Mouse (Mus musculus): ENCODE data around the gene Hist1h4c.
"Not testable (repeated sequence)": the region's sequence is repeated elsewhere in the genome, so short reads cannot be mapped to it uniquely, and the experiment has no call there.

The Hist1h4c gene

DNA sequence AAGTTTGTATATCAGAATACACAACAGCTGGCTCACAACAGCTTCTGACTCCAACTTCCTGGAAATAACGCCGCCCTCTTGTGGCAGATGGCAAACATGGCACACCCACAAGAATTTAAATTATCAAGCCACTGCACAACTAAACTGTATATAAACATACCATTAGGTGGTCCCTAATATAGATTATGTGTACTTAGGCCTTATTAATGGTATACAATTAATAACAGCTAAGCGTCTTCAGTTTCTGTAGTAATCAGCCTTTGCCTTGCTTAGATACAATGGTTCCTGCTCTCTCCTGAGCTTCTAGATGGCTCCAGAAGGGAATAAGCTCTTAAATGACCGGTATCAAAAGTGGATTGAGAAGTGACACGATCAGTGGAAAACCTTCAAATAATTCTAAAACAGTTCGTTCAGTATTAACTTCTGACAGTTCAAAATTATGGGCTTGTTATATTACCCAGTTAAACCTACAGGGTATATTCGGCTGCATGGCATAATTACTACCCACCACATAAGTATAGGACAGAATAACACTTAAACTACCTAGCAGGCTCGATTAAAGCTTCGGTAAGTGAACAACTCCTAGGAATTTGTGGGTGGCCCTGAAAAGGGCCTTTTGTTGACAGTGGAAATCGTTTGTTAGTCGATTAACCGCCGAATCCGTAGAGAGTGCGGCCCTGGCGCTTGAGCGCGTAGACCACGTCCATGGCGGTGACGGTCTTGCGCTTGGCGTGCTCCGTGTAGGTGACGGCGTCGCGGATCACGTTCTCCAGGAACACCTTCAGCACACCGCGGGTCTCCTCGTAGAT lies 559 bp downstream of the Hist1h4c start:
- DNase-seq (ENCODE audit: low read depth in 1 of 2, low spot score in 2 of 2), result no peak

DNA sequence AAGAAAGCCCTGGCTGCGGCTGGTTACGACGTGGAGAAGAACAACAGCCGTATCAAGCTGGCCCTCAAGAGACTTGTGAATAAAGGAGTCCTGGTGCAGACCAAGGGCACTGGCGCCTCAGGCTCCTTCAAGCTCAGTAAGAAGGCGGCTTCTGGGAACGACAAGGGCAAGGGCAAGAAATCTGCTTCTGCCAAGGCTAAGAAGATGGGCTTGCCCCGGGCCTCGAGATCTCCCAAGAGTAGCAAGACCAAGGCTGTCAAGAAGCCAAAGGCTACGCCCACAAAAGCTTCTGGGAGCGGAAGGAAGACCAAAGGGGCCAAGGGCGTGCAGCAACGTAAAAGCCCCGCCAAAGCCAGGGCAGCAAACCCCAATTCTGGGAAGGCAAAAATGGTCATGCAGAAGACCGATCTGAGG lies 2.2 kb downstream of the Hist1h4c start:
- no peak for DNase-seq (ENCODE audit: low read depth in 1 of 2, low spot score in 2 of 2)

DNA sequence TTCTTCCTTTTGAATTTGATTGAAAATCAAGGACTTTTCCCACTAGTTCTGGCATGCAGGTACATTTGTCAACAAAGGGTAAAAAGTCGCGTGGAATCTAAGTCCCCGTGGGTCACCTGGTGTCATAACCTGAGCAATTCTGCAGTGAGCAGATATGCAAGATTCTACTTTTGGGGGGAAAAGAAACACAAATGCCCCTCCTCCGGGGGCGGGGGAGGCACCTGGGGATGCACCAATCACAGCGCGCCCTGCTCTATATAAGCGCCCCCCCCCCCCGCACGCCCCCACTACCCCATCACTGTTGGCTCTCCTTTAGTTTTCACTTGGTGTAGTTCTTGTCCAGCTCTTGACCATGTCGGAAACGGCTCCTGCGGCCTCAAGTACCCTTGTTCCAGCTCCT lies 2.7 kb downstream of the Hist1h4c start, which contains the start of gene Hist1h1t:
Gene Hist1h1t (plus strand): TSS at position 301 of the 400 bp plus-strand sequence.
- DNase-seq (ENCODE audit: low read depth in 1 of 2, low spot score in 2 of 2), result no peak

DNA sequence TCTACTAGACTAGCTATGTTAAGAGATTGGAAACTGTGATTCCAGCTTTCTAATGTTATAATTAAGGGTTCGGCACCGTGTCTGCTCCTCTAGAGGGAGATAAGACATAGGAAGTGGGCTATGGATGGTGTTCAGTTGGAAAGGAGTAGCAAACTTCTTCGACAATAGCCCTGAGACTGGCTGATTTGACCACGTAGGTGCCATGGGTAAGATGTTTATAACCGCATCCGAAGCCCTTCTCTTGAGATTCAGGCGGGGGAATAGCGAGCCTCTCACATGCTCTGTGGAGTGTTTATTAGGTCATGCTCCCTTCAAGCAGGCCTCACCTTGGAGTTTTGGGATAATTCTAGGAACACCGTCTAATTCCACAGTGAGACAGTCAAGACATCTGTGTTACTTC lies 3.3 kb downstream of the Hist1h4c start:
- DNase-seq (ENCODE audit: low read depth in 1 of 2, low spot score in 2 of 2), result no peak

DNA sequence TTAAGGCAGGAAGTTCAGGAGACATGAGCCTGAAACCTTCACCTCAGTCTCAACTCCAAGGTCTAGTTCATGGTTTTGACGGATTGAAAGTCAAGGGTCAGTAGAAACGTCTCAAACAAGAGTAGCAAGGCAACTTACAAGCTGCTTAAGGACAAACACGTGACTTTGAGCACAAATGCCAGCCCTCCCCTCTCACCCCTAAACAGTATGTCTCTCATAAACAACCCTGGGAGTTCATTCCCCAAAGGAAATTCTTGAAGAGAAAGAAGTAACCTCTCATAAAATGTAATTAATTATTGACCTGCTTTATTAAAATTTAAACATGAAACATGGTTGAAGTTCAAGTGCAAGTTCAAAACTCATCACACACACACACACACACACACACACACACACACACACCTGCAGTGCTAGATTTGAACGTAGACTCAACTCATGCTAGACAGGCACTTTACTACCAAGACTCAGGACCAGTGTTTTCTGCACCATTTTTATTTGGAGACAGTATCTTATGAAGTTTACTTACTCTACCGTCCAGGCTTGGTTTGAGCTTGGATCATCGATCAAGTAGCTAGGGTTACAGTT lies 4.3 kb downstream of the Hist1h4c start:
- DNase-seq (ENCODE audit: low read depth in 1 of 2, low spot score in 2 of 2), result no peak

DNA sequence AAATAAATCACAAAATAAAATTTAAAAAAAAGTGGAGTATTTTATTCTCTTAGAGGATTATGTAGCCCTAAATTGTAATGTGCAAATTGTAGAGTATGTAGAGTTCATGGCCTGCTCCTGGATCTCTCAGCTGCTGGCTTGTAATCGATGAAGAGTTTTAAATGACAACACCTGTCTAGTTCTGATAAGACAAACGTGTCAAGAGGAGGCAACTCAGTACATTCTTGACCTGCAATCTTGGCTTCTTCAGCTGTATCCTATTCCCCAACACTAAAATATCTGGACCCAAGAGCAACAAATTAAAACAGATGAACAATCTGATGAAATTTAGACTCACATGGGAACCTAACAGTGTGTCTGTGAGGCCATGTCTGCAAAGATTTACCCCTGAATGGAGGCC lies 8.8 kb downstream of the Hist1h4c start:
- no peak for DNase-seq (ENCODE audit: low read depth in 1 of 2, low spot score in 2 of 2)

DNA sequence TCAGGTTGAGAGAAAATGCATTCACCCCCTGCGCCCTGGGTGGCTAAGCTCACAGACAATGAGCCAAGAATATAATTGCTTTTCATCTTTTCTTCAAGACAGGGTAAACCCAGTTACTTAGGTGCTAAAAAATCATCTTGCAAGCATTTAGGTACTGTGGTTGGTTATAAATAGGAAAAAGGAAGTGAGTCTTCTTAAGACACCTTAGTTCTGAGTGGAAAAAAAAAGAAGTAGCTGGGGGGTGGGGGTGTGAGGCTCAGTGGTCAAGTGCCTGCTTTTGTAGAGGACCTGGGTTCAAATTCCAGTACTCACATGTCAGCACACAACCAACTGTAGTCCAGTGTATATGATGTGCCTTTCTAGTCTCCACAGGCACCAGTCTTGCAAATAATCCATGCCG lies 9.3 kb downstream of the Hist1h4c start:
- no peak for DNase-seq (ENCODE audit: low read depth in 1 of 2, low spot score in 2 of 2)

DNA sequence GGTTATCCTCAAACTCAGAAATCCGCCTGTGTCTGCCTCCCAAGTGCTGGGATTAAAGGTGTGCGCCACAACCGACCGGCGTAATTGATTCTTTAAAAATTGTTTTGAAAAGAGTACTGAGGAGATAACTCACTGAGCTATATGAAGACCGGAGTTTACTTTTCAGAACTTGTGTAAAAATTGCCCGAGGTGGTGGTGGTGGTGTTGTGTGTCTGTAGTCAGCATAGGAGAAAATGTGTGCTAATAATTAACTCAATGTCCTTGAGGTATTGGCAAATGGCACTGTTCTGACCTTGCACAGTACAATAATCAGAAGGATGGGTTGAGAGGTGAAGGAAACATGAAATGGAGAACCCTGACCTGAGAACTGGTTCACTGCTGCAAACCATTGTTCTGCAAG lies 10.3 kb downstream of the Hist1h4c start:
- no peak for DNase-seq (ENCODE audit: low read depth in 1 of 2, low spot score in 2 of 2)

DNA sequence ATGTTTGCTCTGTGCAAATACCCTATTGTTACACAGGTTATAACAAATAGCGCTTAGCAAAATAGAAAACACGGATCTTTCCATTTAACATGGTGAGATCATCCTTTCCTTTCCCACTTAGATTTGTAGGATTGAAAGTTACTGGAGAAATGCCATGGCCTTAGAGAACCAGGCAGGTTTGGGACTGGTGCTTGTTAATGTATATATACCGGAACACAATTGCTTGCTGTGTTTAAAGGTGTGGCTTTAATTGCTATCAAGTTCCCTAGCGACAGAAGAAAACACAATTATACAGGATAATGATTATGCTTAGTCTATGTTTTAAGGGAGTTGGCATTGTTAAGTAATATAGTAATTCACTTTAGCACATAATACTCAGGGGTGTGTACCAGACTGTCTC lies 11.1 kb downstream of the Hist1h4c start:
- no peak for DNase-seq (ENCODE audit: low read depth in 1 of 2, low spot score in 2 of 2)

DNA sequence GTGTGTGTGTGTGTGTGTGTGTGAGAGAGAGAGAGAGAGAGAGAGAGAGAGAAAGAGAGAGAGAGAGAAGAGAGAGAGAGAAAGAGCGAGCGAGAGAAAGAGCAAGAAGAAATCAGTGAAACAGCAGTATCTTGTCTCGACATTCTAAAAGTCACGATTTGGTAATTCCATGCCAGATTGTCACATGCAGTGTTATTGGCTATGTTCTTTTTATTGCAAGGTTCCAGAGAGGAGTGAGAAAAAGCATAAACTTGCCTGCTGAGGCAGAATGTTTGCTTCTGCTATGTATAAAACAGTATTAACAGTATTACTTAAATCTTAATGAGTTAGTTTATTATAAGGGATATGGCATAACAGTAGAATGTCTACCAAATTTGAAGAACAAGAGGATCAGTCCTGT lies 12.3 kb downstream of the Hist1h4c start:
- no peak for DNase-seq (ENCODE audit: low read depth in 1 of 2, low spot score in 2 of 2)

DNA sequence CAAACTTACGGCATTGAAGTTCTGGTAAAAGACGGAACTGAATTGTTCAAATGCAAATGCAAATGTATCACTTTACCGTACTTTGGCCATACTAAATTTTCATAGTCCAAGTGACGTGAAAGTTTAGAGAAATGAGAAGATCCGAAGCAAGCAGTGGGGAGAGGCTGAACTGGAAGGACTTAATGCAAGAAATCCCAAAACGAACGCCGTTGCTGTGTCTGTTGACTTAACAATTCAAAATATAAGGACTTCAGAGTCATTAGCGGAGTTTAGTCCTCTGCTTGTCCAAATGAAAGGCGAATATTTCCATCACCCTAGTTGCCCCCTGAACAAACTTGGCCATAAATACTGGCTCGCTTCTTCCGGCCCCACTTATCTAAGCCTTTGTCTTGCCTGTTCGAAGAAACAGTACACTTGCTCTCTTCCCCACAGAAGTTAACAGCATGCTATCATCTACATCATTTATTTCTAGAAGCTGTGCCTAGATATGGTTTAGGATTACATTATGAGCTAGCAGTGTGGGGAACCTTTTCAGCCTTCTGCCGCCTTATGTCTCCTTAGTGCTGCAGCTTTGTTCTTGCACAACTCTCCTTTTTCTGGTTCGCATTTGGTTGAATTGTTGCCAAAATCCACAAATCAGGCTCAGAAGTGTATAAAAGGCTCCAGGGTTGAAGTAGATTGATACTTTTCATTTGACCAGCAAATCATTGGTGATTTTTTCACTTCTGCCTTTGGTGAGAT lies 13.0 kb downstream of the Hist1h4c start:
- DNase-seq (ENCODE audit: low read depth in 1 of 2, low spot score in 2 of 2), result no peak

DNA sequence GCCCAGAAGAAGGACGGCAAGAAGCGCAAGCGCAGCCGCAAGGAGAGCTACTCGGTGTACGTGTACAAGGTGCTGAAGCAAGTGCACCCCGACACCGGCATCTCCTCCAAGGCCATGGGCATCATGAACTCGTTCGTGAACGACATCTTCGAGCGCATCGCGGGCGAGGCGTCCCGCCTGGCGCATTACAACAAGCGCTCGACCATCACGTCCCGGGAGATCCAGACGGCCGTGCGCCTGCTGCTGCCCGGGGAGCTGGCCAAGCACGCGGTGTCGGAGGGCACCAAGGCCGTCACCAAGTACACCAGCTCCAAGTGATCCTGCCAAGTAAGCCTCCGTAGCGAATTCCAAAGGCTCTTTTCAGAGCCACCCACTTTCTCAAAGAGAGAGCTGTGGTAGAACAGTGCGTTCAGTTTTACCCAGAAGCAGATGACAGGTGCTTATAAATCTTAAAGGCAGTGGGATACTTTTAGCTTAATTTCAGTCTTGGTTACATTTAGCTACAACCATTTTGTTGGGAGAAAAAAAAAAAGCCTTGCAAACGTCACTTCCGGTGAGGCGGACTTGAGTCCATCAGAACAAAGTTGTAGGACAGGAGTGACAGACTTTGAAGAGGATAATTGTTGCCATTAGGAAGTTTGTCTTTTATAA lies 13.8 kb downstream of the Hist1h4c start:
- peak in 1 of 2 experiments; percentile 32 for DNase-seq (ENCODE audit: low read depth in 1 of 2, low spot score in 2 of 2)

DNA sequence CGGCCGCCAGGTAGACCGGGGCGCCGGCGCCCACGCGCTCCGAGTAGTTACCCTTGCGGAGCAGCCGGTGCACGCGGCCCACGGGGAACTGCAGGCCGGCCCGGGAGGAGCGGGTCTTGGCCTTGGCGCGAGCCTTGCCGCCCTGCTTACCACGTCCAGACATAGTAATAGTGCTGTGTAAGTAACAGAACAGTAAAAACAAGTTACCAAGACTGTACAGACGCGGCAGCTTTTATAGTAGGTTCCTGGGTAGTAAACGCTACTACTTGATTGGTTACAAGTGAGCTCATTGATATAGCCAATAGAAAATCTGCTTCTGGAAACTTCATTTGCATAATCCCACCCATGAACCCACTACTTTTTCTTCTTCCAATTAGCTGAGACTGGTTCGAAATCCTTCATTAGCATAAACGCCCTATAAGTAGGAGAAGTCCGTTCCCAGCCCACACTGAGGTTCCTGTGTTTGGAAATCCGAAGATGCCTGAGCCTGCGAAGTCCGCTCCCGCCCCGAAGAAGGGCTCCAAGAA lies 14.4 kb downstream of the Hist1h4c start, which contains the start of the genes Hist1h2ac and Hist1h2bc:
Gene Hist1h2ac (minus strand): TSS at position 194 of the 527 bp plus-strand sequence.
Gene Hist1h2bc (plus strand): TSS at position 445 of the 527 bp plus-strand sequence.
- peak; percentile 78 to 87 for DNase-seq (ENCODE audit: low read depth in 1 of 2, low spot score in 2 of 2)

DNA sequence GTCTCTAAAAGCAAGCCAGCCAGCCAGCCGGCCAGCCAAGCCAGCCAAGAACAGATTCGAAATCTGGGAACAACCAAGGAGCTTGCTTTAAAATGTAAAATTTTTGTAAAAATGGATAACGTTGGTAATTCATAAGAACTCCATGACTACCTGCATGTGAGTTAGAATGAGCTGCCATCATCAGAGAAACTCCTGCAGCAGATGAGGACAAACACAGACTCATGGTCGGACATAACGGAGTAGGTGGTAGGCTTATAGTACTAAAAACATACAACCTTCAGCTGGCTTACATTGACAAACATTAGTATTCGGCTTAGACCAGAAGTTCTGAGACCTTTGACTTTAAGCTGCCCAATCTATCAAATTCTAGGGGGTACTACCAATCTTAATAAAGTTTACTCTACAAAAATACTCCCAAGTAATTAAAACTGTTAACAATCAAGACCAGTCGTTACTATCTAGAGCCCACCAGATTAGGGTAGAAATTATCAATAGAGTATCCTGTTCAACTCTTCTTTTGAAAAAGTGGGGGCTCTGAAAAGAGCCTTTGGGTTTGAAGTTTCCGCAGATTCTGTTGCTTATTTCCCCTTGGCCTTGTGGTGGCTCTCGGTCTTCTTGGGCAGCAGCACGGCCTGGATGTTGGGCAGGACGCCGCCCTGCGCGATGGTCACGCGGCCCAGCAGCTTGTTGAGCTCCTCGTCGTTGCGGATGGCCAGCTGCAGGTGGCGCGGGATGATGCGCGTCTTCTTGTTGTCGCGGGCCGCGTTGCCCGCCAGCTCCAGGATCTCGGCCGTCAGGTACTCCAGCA lies 15.1 kb downstream of the Hist1h4c start:
- DNase-seq (ENCODE audit: low read depth in 1 of 2, low spot score in 2 of 2), result not testable (repeated sequence)

DNA sequence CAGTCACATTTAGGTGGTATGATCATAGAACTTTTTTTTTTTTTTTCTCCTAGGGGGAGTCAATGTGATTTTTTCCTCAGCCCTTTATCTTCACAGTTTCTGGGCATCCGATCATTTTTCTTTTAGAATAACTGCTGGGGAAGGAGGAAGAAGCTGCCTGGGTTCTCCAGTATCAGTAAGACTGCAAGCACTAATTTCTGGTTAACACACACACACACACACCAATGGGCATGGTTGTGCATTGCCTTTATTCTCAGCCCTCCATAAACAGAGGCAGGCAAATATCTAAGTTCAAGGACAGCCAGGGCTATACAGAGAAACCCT lies 15.7 kb downstream of the Hist1h4c start:
- DNase-seq (ENCODE audit: low read depth in 1 of 2, low spot score in 2 of 2), result no peak

DNA sequence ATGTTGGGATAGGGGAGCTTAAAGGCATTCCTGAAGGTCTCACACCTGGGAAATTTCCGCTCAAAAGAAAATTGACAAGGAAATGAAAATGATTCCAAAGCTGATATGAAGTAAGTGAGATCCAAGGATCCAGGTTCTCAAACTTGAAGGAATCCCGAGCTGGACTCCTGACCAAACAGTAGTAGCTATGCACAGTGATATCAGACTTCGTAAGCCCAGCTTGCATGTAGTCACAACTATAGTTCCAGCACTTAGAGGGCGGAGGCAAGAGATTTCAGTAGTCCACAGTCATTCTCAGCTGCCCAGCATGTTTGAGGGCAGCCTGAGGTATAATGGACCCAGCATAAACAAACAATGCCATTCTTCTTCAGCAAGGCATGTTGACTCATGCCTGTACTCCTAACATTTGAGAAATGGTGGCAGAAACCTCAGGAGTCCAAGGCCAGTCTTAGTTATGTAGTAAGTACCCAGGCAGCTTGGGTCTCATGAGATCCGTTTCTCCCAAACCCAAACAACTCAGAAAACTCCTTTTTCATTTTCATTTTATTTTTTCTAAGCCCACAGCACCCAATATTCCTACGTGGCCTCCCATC lies 16.2 kb downstream of the Hist1h4c start:
- no peak for DNase-seq (ENCODE audit: low read depth in 1 of 2, low spot score in 2 of 2)

DNA sequence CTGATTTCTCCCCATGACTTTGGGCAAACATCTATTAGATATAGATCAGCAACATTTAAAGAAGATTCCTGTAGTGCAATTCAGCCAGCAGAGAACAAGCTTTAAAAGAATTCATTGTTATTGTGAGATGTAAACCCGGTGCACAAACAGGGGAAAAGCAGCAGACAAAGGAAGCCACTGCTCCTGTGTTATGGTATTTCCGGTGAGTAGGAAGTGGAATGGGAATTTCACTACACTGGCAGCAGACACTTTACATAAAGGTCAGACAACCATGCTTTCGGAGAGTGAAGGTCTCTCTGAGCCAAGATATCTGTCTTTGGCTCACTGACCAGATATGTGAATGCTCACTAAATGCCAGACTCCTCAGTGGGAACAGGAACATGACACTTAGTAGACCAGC lies 35.7 kb downstream of the Hist1h4c start:
- DNase-seq (ENCODE audit: low read depth in 1 of 2, low spot score in 2 of 2), result no peak

DNA sequence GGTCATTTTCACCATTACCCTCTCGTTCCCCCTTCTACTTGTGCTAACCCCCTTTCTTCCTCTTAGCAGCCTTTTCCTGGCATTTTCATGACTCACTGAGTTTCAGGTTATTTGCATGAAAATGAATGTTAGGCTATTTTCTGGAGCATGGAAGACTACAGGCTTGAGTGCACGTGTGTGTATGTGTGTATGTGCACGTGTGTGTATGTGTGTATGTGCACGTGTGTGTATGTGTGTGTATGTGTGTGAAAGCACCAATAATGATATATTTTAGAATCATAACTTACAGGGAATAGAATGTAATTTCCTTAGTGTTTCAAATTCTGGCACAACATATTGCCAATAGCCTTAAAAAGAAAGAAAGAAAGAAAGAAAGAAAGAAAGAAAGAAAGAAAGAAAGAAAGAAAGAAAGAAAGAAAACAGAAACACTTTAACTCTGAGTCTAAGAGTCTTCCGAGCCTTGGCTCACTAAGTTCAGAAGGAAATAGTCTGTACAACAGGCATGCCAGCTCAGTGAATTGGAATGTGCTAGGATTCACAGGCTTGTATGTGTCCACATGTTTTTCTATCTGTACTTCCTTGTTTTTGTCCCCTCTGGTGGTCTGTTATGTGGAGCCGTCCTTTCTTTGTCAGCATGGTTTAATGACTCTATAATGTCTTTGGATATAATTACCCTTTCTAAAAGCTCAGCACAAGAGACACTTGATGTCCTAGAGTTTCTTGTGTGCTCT lies 38.5 kb downstream of the Hist1h4c start:
- DNase-seq (ENCODE audit: low read depth in 1 of 2, low spot score in 2 of 2), result no peak
